Mouse (Mus musculus) adipose tissue, adult 10 weeks (tissue): ENCODE results near the gene Olfr191. TPM values are rescaled to one million over a fixed set of nuclear protein-coding genes. Genes with fewer than 3 reads are reported as not detected.

Source experiments
- polyA plus RNA-seq: library from polyadenylated mRNA; stranded (reverse); fragments of 350-450 nt; fragmentation: Illumina TruSeq; extraction: RNeasy Lipid Tissue Mini Kit (QIAGEN cat#74804); gene quantifications from one replicate; pipeline ENCODE4 v1.2.3, GENCODE M21; 2014; ENCODE audit warnings: low read depth, low replicate concordance

Olfr191 gene
- not detected for polyA plus RNA-seq

DNA sequence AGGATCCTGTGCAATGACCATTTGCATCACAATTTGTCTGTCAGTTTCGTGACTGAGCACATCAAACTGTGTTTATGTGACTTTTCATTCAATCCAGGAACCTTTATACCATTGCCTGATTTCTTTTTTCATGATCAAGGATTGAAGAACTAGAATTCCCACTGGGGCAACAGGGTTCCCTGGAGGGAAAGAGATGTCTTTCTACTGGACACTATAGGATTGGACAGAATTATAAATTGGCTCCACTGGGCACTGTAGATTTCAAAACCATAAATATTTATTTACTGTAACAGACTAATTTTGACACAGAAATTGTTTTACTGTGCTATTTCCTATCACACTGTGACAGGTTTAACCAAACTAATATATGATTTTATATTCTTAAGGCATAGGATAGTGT is at the start of gene Olfr191:
Gene Olfr191 (minus strand): TSS at position 101 of the 400 bp plus-strand sequence.

DNA sequence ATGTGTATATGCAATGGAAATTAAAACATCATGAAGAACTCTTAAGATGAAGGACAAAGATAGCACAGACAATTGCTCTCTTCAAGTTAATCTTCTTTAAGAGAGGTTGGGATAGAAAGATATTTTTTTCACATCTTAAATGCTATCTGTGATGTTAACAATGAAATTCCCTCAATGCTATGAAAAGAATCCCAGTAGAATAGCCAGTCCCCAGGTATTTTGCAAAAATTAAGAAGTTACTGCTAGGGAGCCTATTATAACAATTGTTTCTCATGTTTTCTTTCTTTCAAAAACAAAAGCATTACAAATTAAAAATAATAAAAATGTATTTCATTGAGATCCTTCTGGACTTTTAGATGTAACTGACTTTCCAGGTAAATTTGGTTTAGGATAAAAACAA is 31.3 kb upstream of the Olfr191 start, which contains the start of gene Olfr194:
Gene Olfr194 (minus strand): TSS at position 101 of the 400 bp plus-strand sequence.

DNA sequence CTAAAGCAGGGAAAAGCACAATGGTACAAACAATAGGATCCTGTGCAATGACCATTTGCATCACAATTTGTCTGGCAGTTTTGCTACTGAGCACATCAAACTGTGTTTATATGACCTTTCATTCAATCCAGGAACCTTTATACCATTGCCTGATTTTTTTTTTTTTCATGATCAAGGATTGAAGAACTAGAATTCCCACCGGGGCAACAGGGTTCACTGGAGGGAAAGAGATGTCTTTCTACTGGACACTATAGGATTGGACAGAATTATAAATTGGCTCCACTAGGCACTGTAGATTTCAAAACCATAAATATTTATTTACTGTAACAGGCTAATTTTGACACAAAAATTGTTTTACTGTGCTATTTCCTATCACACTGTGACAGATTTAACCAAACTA is 22.2 kb upstream of the Olfr191 start, which contains the start of gene Olfr193:
Gene Olfr193 (minus strand): TSS at position 101 of the 400 bp plus-strand sequence.

DNA sequence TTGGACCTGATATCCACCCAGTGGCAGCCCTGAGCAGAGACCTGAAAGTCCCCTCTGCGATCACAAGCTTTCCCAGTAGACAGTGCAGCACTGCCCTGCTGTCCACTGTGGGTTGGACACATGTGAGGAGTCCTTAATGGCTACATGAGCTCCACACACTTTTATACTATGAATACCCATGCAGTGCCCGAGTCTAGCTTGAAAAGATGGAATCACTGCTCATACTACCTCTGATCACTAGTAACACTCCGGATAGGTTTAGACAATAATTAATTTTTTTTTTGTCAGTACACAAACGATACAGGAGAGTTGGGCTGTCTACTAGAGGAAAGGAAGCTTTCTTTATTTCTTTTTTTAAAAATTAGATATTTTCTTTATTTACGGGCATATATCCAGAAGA is 11.7 kb downstream of the Olfr191 start, which contains the start of gene Olfr190:
Gene Olfr190 (minus strand): TSS at position 101 of the 400 bp plus-strand sequence.

DNA sequence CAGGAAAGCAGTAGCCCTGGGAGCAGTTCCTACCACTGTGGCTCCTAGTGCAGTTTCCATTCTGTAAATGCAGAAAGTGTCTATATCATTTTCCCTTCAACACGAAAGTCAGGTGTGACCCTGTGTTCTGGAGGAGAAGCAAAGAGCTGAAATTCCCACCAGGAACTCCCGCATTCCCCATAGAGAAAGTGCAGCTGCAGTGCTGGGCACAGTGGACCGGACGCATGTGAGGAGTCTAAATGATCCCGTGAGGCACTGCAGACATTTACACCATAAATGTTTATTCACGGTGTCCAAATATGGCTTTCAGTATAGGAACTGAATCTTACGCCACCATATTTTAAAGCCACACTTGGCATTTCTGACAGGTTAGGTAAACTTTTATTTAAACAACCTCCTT is 49.9 kb downstream of the Olfr191 start, which contains the start of gene Olfr187:
Gene Olfr187 (minus strand): TSS at position 58 of the 400 bp plus-strand sequence.

Other genes starting within 250 kb of the Olfr191 start
- gene Olfr177, start 215.1 kb downstream of the Olfr191 start, polyA plus RNA-seq: not detected
- gene Olfr178, start 197.8 kb downstream of the Olfr191 start, polyA plus RNA-seq: not detected
- not detected for gene Olfr181, start 161.1 kb downstream of the Olfr191 start, polyA plus RNA-seq
- not detected for gene Olfr180, start 160.4 kb downstream of the Olfr191 start, polyA plus RNA-seq
- not detected for gene Olfr183, start 94.5 kb downstream of the Olfr191 start, polyA plus RNA-seq
- not detected for gene Olfr186, start 59.5 kb downstream of the Olfr191 start, polyA plus RNA-seq
- not detected for gene Olfr187, start 50.1 kb downstream of the Olfr191 start, polyA plus RNA-seq
- gene Olfr190, start 11.8 kb downstream of the Olfr191 start, polyA plus RNA-seq: not detected
- not detected for gene Olfr193, start 22.1 kb upstream of the Olfr191 start, polyA plus RNA-seq
- not detected for gene Olfr194, start 31.2 kb upstream of the Olfr191 start, polyA plus RNA-seq
- not detected for gene Olfr195, start 57.2 kb upstream of the Olfr191 start, polyA plus RNA-seq
- not detected for gene Olfr196, start 80.6 kb upstream of the Olfr191 start, polyA plus RNA-seq
- not detected for gene Olfr198, start 113.7 kb upstream of the Olfr191 start, polyA plus RNA-seq
- not detected for gene Olfr199, start 129.9 kb upstream of the Olfr191 start, polyA plus RNA-seq
- gene Olfr201, start 182.8 kb upstream of the Olfr191 start, polyA plus RNA-seq: not detected
- not detected for gene Olfr202, start 197.0 kb upstream of the Olfr191 start, polyA plus RNA-seq
- gene Olfr203, start 209.1 kb upstream of the Olfr191 start, polyA plus RNA-seq: not detected
- not detected for gene Olfr204, start 228.4 kb upstream of the Olfr191 start, polyA plus RNA-seq
- gene Olfr205, start 241.3 kb upstream of the Olfr191 start, polyA plus RNA-seq: not detected